Mouse (Mus musculus) 3134 (cell line): ENCODE data around the gene Nacc1.
A peak's percentile ranks its signal among the peaks of the same experiment; 100 is the strongest.

Experiments
- DNase-seq: peaks from one replicate; pipeline ENCODE4 v3.0.0-alpha.2; 2011; ENCODE audit warnings: low spot score; ENCODE audit not compliant: insufficient read length; ENCODE audit errors: extremely low read depth

The Nacc1 gene

GRCm38 (mm10) chr8:84715893-84716468, 28.3 kb upstream of the Nacc1 start:
- no peak for DNase-seq

DNA sequence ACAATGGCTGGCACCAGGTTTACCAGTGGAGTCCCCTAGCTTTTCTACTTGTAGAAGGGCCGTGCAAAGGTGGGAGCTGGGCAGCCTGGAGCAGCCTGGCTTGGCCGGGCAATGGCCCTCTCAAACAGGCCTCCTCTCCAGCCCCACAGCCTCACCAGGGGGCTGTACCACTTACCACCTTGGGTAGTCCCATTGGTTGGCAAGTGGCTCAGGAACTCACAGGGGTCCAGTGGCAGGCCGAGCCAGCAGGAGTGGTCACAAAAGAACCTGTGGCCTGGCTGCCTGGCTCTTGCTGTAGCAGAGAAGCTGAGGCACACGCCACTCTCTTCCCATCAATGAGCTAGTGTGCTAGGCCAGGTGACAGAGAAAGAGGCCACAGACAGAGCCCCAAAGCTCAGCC, 26.5 kb upstream of the Nacc1 start:
- DNase-seq = no peak

GRCm38 (mm10) chr8:84713381-84713780, 25.7 kb upstream of the Nacc1 start:
- no peak for DNase-seq

DNA sequence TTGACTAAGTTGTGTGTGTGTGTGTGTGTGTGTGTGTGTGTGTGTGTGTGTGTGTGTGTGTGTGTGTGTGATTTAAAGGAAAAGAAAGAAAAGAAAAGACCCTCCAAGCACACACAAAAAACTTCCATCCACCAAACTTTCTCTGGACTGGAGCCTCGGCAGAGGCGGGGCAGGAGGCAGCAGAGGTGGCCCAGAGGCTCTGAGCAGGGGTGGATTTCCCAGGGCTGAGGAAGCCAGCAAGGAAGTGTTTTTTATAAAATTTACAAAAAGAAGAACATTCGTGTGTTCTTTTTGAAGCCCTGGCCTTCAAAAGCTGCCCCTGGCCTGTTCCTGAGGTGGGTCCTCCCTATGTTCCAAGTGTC, 25.1 kb upstream of the Nacc1 start:
- no peak for DNase-seq

DNA sequence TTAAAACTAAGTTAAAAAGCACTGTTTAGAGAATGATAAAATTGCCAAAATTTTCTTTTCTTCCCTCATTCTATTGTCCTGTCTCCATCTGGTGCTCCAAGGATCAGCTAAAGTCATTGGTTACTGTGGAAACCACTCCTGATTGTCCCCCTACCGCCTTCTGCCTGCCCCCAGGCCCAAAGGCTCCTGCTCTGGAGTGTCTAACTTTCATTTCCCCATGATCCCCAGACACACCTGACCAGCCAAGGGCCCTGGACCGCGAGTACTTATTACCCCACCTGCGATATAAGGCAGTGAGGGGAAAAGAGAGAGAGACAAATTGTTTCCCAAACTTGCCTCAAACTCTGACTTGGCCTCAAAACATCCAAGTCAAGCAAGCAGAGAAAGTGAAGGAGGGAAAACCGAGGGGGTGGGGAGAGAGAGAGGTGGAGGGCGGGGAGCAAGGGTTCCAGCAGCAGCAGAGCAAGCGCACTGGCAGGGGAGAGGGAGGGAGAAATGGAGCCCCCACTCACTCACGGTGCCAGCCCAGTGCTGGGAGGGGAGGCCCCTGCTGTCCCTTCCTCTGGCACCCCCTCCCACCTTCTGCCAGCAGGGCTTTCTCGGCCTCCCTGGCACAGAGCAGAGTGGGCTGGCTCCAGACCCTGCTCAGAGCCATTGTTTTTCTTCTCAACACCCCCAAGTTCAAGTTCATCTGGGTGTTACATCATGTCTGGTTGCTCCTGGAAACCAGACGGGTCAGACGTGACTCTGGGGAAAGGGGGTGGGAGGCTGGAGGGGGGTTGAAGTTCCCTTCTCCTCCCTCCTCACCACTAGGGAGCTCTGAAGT, 24.5 kb upstream of the Nacc1 start:
- DNase-seq = no peak

GRCm38 (mm10) chr8:84711312-84711711, 23.6 kb upstream of the Nacc1 start:
- no peak for DNase-seq

- no peak for DNase-seq
These were observed 22.3 kb upstream of the Nacc1 start for GRCm38 (mm10) chr8:84709931-84710330.

- DNase-seq = peak; percentile 57
These were observed 21.3 kb upstream of the Nacc1 start for GRCm38 (mm10) chr8:84708774-84709475.

- DNase-seq = no peak
These were observed 20.4 kb upstream of the Nacc1 start for GRCm38 (mm10) chr8:84708071-84708541.

GRCm38 (mm10) chr8:84707267-84707883, 19.7 kb upstream of the Nacc1 start:
- DNase-seq = no peak

DNA sequence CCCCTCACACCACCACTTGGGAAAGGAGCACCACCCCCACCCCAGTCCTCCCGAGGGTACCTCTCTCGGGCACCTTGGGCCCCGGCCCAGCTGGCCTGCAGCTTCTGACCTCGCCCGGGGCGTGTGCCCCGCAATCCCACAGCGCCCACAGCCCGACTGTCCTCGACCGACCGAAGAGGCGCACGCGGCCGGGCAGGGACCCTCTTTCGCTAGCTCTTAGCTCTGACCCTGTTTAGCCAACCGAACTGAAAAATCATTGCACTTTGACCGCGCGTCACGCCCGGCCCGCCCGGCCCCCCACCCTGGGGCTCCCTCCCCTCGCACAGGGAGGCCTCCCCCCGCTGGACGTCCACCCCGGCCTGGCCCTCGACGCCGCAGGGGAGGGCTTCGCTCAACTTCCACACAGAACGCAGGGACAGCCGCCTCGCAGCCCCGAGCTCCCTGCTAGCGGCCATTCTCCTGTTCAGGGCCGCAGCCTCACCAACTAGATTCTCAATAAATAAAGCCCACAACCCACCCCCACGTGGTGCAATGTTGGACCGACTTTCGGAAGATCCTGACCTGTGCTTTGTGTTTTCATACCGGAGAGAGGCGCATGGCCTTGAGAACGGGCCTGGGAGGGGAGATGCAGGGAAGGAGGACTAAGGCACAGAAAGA, 19.1 kb upstream of the Nacc1 start:
- no peak for DNase-seq

GRCm38 (mm10) chr8:84705960-84706359, 18.3 kb upstream of the Nacc1 start:
- DNase-seq = no peak

GRCm38 (mm10) chr8:84704867-84705831, 17.5 kb upstream of the Nacc1 start:
- DNase-seq = no peak

- no peak for DNase-seq
These were observed 16.7 kb upstream of the Nacc1 start for GRCm38 (mm10) chr8:84704356-84704755.

GRCm38 (mm10) chr8:84703466-84704249, 16.0 kb upstream of the Nacc1 start:
- DNase-seq = no peak

DNA sequence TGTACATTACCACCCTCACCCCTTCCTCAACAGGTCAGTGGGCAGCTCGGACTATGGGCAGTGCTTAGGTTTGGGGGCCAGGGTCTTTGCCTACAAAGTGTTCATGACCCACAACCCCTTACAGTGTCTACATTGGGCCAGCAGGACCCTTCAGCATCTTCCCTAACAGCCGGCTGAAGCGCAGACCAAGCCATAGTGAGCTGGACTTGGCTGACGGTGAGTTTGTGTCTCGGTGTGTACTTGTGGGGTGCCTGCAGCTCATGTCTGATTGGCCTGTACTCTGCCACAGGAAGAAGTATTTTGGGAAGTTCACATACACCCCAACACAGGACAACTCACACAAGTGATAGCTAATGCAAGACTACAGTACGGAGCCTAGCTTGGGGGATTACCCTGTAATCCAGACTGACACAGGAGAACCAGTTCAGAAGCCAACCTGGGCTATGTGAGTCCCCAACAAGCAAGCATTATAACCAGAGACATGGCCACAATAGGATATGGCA, 15.4 kb upstream of the Nacc1 start:
- DNase-seq = no peak

- DNase-seq = no peak
These were observed 14.9 kb upstream of the Nacc1 start for GRCm38 (mm10) chr8:84702561-84702960.
